Mouse (Mus musculus) ES-E14 (cell line): Measurements from ENCODE around the gene Myom1. TPM values are rescaled to one million over a fixed set of nuclear protein-coding genes. Genes with fewer than 3 reads are reported as not detected.

ENCODE experiments used
- DNase-seq: peaks from one replicate; pipeline ENCODE4 v3.0.0-alpha.2; 2013; ENCODE audit warnings: low read depth, low spot score
- H3K27ac ChIP-seq: 2 replicates; pipeline ENCODE4 v1.5.1; 2012; ENCODE audit warnings: low read depth, mild to moderate bottlenecking, low read length, moderate library complexity, mixed read lengths; ENCODE audit not compliant: poor library complexity, insufficient read depth, severe bottlenecking
- H3K36me3 ChIP-seq: 2 replicates; pipeline ENCODE4 v1.6.1; 2012; ENCODE audit warnings: mild to moderate bottlenecking, low read length, moderate library complexity, mixed read lengths; ENCODE audit not compliant: control insufficient read depth, poor library complexity, insufficient read depth, severe bottlenecking
- H3K4me1 ChIP-seq, 2 experiments: fragments of 150-350 bp in 1 of 2; sonication (generic) in 1 of 2; 2 replicates each; pipeline ENCODE4 v1.6.1; 2012; ENCODE audit warnings: low read length in 2 of 2, mild to moderate bottlenecking in 1 of 2, mixed read lengths in 1 of 2; ENCODE audit not compliant: control insufficient read depth in 2 of 2, insufficient read depth in 2 of 2, poor library complexity in 1 of 2
- H3K4me3 ChIP-seq, 2 experiments: fragments of 150-350 bp in 1 of 2; sonication (generic) in 1 of 2; 2 replicates each; pipeline ENCODE4 v1.5.1; 2012; ENCODE audit warnings: low read length in 2 of 2, low read depth in 1 of 2, mild to moderate bottlenecking in 1 of 2, mixed read lengths in 1 of 2; ENCODE audit not compliant: insufficient read depth in 1 of 2, poor library complexity in 1 of 2, severe bottlenecking in 1 of 2
- H3K9ac ChIP-seq: 2 replicates; pipeline ENCODE4 v1.6.1; 2012; ENCODE audit warnings: low read depth, mild to moderate bottlenecking, low read length, mixed read lengths; ENCODE audit not compliant: poor library complexity, insufficient read depth, severe bottlenecking
- H3K9me3 ChIP-seq: fragments of 150-350 bp; sonication (generic); 2 replicates; pipeline ENCODE4 v1.6.1; 2012; ENCODE audit warnings: low read depth, mild to moderate bottlenecking, low read length; ENCODE audit not compliant: control insufficient read depth, insufficient read depth
- CHD2 ChIP-seq: IDR thresholded peaks from 2 replicates; pipeline ENCODE4 v1.6.1; 2014; ENCODE audit warnings: mild to moderate bottlenecking, low read depth, low read length, inconsistent platforms
- HCFC1 ChIP-seq: IDR thresholded peaks from 2 replicates; pipeline ENCODE4 v1.6.1; 2012; ENCODE audit warnings: low read length, inconsistent platforms, borderline replicate concordance; ENCODE audit not compliant: insufficient read depth
- MAFK ChIP-seq: IDR thresholded peaks from 2 replicates; pipeline ENCODE4 v1.6.1; 2014; ENCODE audit warnings: mild to moderate bottlenecking, low read depth, low read length, inconsistent platforms; ENCODE audit not compliant: insufficient read depth
- ZC3H11A ChIP-seq: IDR thresholded peaks from 2 replicates; pipeline ENCODE4 v1.6.1; 2012; ENCODE audit warnings: low read depth, mild to moderate bottlenecking, inconsistent platforms, low read length, borderline replicate concordance
- ZNF384 ChIP-seq: IDR thresholded peaks from 2 replicates; pipeline ENCODE4 v1.6.1; 2012; ENCODE audit warnings: low read depth, low read length, inconsistent platforms
- in situ Hi-C, 2 experiments: fragments of 600-800 bp; cut with MboI; formaldehyde crosslinking; loops; one replicate each; pipeline ENCODE4 v1.15.1; 2025; ENCODE audit warnings: low sequenced_read_pairs in 2 of 2, inconsistent platforms in 1 of 2; ENCODE audit not compliant: unreplicated experiment in 2 of 2
- total RNA-seq: library from RNA; depleted of rRNA; stranded (reverse); fragments of 300-350 nt; gene quantifications from 2 replicates; pipeline ENCODE4 v1.2.3, GENCODE M21; 2012

The Myom1 gene
- total RNA-seq, 1 experiment, result 3.3 TPM

DNA sequence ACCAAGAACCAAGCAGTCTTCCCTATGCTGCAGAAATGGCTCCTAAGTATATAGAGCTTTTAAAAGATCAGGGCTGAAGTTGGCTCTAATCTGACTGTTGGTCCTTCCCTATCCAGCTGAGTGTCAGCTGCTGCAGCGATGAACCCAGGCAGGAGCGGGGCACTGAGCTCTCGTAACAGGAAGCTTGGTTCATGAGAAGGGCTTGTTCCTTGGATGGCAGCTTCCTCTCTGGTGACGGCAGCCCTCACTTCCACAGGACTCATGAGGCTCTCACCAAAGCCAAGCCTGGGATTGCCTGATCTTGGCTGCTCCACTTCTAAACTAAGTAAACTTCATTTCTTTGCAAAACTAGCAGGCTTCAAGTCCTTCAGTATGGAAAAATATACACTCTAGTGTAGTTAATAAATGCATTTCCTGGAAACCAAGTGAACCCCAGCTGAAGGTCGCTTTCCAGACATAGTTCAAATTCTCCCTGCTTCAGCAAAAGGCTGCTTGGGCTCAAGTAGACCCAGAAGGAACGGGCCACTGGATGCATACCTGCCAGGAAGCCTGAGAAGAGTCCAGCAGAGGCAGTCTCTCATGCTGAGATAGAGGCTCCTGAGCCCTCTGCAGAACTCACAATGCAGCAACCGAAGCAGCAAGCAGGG lies 125.2 kb downstream of the Myom1 start:
- H3K36me3 ChIP-seq, result no peaks in the 10 kb centered on the region
- no peak for DNase-seq
- no peaks in the 10 kb centered on the region for H3K9me3 ChIP-seq
- TF ChIP-seq MAFK, result no peak
- TF ChIP-seq CHD2, result no peak
- TF ChIP-seq ZNF384, result no peak
- no peak for TF ChIP-seq HCFC1
- no peak for TF ChIP-seq ZC3H11A
- no peak overlapping the region for H3K4me3 ChIP-seq
- no peaks in the 10 kb centered on the region for H3K4me1 ChIP-seq
- no peak overlapping the region for H3K27ac ChIP-seq
- in situ Hi-C loops, result no loop called here
- no peak overlapping the region for H3K9ac ChIP-seq

DNA sequence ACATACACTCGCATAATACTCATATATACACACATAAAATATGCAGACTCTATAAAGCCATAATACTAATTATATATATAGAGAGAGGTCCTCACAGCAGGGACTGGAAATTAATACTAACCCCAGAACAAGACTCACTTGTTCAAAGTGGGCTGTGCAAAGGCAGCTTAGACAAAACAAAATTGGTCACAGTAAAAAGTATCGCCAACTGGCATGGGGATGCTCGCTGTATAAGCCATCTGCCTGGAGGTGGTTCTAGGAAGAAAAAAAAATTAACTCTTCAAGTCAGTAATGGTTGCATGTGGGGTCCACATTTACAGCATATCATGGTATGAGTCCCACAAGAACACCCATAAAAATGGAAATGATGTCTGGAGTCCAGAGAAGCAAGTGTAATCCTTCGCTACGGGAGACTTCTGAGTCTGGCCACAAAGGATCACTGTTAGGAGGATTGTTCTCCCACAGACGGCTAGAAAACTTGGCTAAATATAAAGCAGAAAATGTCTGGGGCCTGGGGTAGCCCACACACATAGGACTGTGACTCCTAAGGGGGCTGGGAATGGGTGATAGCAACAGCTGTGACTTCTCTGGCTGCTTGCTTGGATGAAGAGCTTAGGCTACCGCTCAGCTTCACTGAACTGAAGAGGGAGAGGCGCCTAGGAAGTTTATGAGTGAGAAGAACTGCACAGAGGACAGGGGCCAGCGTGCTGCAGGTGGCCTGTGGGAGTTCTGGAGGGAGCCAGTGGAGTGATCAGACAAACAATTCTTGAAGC lies 127.2 kb downstream of the Myom1 start:
- H3K27ac ChIP-seq, result no peak overlapping the region
- H3K9ac ChIP-seq, result no peak overlapping the region
- no peaks in the 10 kb centered on the region for H3K36me3 ChIP-seq
- H3K4me3 ChIP-seq, result no peak overlapping the region
- H3K9me3 ChIP-seq, result no peaks in the 10 kb centered on the region
- DNase-seq, result no peak
- H3K4me1 ChIP-seq, result no peaks in the 10 kb centered on the region
- in situ Hi-C loops, result no loop called here
- TF ChIP-seq ZC3H11A (no peak), CHD2 (no peak), HCFC1 (no peak), MAFK (no peak), ZNF384 (no peak)

DNA sequence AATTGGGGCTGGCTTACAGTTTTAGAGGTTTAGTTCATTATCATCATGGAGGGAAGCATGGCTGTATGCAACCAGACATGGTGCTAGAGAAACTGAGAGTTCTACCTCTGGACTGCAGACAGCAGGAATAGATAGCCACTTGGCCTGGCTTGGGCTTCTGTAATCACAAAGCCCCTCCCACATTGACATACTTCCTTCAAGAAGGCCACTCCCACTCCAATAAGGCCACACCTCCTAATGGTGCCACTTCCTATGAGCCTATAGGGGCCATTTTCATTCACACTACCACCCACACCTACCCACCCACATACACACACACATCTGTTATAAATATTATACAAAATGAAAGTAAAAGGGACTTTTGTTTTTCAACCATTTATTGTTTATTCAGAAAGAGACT lies 129.8 kb downstream of the Myom1 start:
- no peak for TF ChIP-seq ZNF384
- TF ChIP-seq ZC3H11A, result no peak
- TF ChIP-seq MAFK, result no peak
- no peak for TF ChIP-seq HCFC1
- TF ChIP-seq CHD2, result no peak
- Histone ChIP-seq H3K9me3 (no peaks in the 10 kb centered on the region), H3K4me1 (no peaks in the 10 kb centered on the region), H3K36me3 (no peaks in the 10 kb centered on the region), H3K27ac (no peak overlapping the region), H3K9ac (no peak overlapping the region), H3K4me3 (no peak overlapping the region)
- in situ Hi-C loops, result no loop called here
- DNase-seq, result no peak

DNA sequence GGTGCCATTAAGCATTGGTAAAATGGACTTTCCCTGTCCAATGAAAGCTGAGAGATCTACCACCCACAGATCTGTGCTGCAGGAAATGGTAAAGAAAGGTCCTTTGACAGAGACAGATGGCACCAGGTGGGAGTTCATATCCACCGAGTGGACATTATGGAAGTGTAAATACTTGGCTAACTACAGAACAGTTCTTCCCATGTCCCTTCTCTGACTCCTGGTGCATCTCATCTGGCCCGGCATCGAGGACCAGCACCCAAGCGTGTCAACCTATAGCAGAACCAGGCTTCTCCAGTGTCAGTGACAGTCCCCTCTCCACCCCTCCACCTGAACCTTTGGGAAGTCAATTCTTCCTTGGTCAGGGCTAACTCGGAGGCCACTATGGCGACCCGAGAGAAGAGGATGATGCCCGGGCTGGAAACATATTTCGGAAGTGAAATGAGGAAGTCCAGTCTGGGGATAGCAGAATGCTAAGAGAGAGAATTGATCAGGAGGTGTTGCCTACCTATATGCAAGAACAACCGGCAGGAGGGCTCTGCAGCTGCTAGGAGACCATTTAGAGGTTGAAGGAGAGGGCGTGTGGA lies 130.5 kb downstream of the Myom1 start:
- Histone ChIP-seq H3K36me3 (no peaks in the 10 kb centered on the region), H3K4me3 (no peak overlapping the region), H3K9me3 (no peaks in the 10 kb centered on the region), H3K4me1 (no peaks in the 10 kb centered on the region), H3K27ac (no peak overlapping the region), H3K9ac (no peak overlapping the region)
- no peak for DNase-seq
- in situ Hi-C loops, result no loop called here
- TF ChIP-seq ZC3H11A, result no peak
- TF ChIP-seq MAFK, result no peak
- no peak for TF ChIP-seq HCFC1
- no peak for TF ChIP-seq CHD2
- TF ChIP-seq ZNF384, result no peak
